Mouse (Mus musculus): Measurements from ENCODE around the gene Pigk.
A peak's percentile ranks its signal among the peaks of the same experiment; 100 is the strongest.
"Not testable (repeated sequence)": the region's sequence is repeated elsewhere in the genome, so short reads cannot be mapped to it uniquely, and the experiment has no call there.

Gene Pigk

GRCm38 (mm10) chr3:152713991-152714902 is at the start of gene Pigk:
Pigk (plus strand) TSS chr3:152714100.
- DNase-seq, result peak; percentile 90

GRCm38 (mm10) chr3:152666991-152667355 is 46.9 kb upstream of the Pigk start:
- DNase-seq, result peak; percentile 21

- peak; percentile 60 for DNase-seq
These were observed 46.3 kb upstream of the Pigk start for GRCm38 (mm10) chr3:152667356-152668211.

GRCm38 (mm10) chr3:152668239-152668638 is 45.7 kb upstream of the Pigk start, which contains the start of gene Ak5:
Ak5 (minus strand) TSS chr3:152668360.
- DNase-seq, result no peak

GRCm38 (mm10) chr3:152668793-152669192 is 45.1 kb upstream of the Pigk start:
- no peak for DNase-seq

GRCm38 (mm10) chr3:152669783-152670182 is 44.1 kb upstream of the Pigk start:
- DNase-seq, result no peak

- no peak for DNase-seq
These were observed 39.2 kb upstream of the Pigk start for GRCm38 (mm10) chr3:152674663-152675062.

GRCm38 (mm10) chr3:152688532-152688931 is 25.4 kb upstream of the Pigk start:
- DNase-seq, result no peak

GRCm38 (mm10) chr3:152689105-152689504 is 24.8 kb upstream of the Pigk start:
- DNase-seq, result no peak

GRCm38 (mm10) chr3:152694950-152695349 is 18.9 kb upstream of the Pigk start:
- no peak for DNase-seq

- no peak for DNase-seq
These were observed 15.9 kb upstream of the Pigk start for GRCm38 (mm10) chr3:152698017-152698416.

GRCm38 (mm10) chr3:152699261-152699660 is 14.6 kb upstream of the Pigk start:
- DNase-seq, result no peak

GRCm38 (mm10) chr3:152701536-152701935 is 12.4 kb upstream of the Pigk start:
- not testable (repeated sequence) for DNase-seq

- no peak for DNase-seq
These were observed 11.5 kb upstream of the Pigk start for GRCm38 (mm10) chr3:152702274-152702843.

- DNase-seq, result no peak
These were observed 8.1 kb upstream of the Pigk start for GRCm38 (mm10) chr3:152705826-152706225.

- no peak for DNase-seq
These were observed 7.0 kb upstream of the Pigk start for GRCm38 (mm10) chr3:152706901-152707300.

- DNase-seq, result no peak
These were observed 6.5 kb upstream of the Pigk start for GRCm38 (mm10) chr3:152707321-152707823.

- DNase-seq, result no peak
These were observed 4.0 kb upstream of the Pigk start for GRCm38 (mm10) chr3:152709936-152710335.

GRCm38 (mm10) chr3:152712957-152713356 is 943 bp upstream of the Pigk start:
- no peak for DNase-seq

- no peak for DNase-seq
These were observed 7.4 kb downstream of the Pigk start for GRCm38 (mm10) chr3:152721301-152721700.

- peak; percentile 24 for DNase-seq
These were observed 8.9 kb downstream of the Pigk start for GRCm38 (mm10) chr3:152722836-152723235.

GRCm38 (mm10) chr3:152724446-152724845 is 10.5 kb downstream of the Pigk start:
- no peak for DNase-seq

- DNase-seq, result no peak
These were observed 14.3 kb downstream of the Pigk start for GRCm38 (mm10) chr3:152728238-152728637.

Measured in right cerebral cortex, postnatal 4 days (tissue).